Mouse (Mus musculus): Measurements from ENCODE around the gene Ptk7. TPM values are rescaled to one million over a fixed set of nuclear protein-coding genes. Genes with fewer than 3 reads are reported as not detected.

The Ptk7 gene
- polyA plus RNA-seq, 1 experiment, result 5.5 TPM

DNA sequence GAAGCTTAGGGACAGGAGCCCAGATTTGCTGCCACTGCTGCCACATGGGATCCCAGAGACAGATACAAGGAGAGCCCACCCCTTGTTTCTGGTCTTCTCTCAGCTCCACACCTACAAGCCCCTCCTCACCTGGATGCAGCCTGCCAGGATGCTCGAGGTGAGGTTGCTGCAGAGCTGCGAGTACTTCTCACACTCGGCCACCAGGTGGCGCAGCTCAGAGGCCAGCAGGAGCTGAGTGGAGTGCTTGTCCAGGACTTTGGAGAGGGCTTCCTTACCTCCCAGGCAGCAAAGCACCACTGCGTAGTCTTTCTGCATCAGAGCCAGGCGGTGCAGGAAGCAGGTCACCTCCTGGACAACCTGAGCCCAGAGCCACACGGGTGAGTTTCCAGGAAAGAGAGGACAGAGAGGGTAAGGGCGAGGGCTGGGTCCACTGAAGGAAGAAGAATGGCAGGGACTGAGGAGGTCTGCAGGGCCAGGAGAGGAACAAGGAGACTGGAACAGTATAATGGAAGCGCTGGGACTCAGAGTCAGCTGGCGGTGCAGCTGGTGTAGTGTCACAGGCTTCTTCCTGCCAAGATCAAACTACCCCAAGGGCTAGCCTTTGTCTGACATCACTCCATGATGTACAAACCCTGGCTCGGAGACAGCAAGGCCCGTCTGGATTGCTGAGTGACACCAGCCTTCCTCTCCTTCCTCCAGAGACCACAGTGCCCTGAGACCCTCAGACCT lies 103.6 kb downstream of the Ptk7 start:
- 17% methylated on average over 12 of the region's 12 CpGs for WGBS
- no peaks in the 10 kb centered on the region for H3K4me1 ChIP-seq (ENCODE audit: control insufficient read depth, insufficient read depth, low read length)
- H3K27ac ChIP-seq (ENCODE audit: insufficient read depth, low read length), result no peak overlapping the region
- no peak for TF ChIP-seq POLR2A (IDR thresholded peaks at IDR 0.05; ENCODE audit: borderline replicate concordance, insufficient read depth, low read length)
- TF ChIP-seq CTCF (IDR thresholded peaks at IDR 0.05; ENCODE audit: borderline replicate concordance, insufficient read depth, low read depth, low read length), result peak; percentile 95
- no peaks in the 10 kb centered on the region for H3K27me3 ChIP-seq (ENCODE audit: control insufficient read depth, insufficient read depth, low read length)
- peak; percentile 72 to 77 for DNase-seq
- no peak overlapping the region for H3K4me3 ChIP-seq (replicated peaks; ENCODE audit: insufficient read depth, low read depth, low read length)

DNA sequence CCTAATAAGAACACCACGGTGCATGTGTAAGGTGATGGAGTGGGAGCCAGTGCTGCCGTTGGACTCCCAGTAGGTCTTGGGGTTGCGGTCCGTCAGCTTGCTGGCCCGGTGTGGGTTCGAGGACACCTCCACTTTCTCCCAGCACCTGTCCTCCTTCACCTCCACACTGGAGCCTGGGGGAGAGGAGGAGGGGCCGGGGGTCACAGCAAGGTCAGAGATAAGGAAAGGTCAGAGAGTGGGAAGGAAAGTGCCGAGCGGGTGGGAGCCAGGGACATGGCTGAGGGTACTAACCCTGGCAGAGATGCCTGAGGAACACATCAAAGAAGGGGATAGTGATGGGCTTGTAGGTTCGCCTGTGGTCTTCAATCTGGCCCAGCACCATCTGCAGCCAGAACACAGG lies 104.2 kb downstream of the Ptk7 start:
- no peak for DNase-seq
- 88% methylated on average over 10 of the region's 10 CpGs for WGBS
- no peaks in the 10 kb centered on the region for H3K4me1 ChIP-seq (ENCODE audit: control insufficient read depth, insufficient read depth, low read length)
- H3K4me3 ChIP-seq (replicated peaks; ENCODE audit: insufficient read depth, low read depth, low read length), result no peak overlapping the region
- H3K27me3 ChIP-seq (ENCODE audit: control insufficient read depth, insufficient read depth, low read length), result no peaks in the 10 kb centered on the region
- no peak overlapping the region for H3K27ac ChIP-seq (ENCODE audit: insufficient read depth, low read length)
- TF ChIP-seq POLR2A (IDR thresholded peaks at IDR 0.05; ENCODE audit: borderline replicate concordance, insufficient read depth, low read length) (no peak), CTCF (IDR thresholded peaks at IDR 0.05; ENCODE audit: borderline replicate concordance, insufficient read depth, low read depth, low read length) (no peak)

DNA sequence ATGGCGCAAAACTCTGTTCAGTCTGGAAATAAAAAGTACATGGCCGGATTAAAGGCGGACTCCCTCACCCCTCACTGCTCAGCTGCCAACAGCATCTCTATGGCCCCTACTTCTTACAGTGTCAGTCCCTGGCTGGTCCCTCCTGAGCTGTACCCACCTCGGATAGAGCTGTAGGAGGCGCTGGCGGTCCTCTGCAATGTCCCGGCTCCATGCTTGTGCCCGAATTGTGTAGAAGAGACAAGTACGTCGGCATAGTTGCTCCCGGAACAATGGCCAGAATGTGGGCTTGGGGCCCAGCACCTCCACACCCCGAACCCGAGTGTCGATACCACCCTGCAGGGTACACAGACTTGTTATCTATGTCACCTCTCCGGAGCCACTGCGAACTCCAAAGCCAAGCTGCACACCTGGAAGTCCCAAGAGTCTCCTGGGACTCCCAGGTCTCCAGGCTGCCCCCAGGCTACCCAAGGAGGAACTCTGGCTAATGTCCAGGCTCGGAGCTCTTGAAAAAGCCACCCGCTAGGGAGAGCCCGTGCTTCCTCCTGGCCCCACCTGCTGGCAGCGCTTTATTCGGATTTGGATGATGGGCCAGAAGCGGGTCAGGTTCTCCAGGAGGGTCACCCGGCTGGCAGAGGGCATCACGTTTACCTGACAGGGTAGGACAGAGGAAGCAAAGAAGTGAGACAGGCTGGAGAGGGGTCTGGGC lies 107.2 kb downstream of the Ptk7 start:
- 32% methylated on average over 24 of the region's 24 CpGs for WGBS
- no peak for DNase-seq
- Histone ChIP-seq H3K27me3 (ENCODE audit: control insufficient read depth, insufficient read depth, low read length) (no peaks in the 10 kb centered on the region), H3K4me1 (ENCODE audit: control insufficient read depth, insufficient read depth, low read length) (no peaks in the 10 kb centered on the region), H3K27ac (ENCODE audit: insufficient read depth, low read length) (no peak overlapping the region), H3K4me3 (replicated peaks; ENCODE audit: insufficient read depth, low read depth, low read length) (no peak overlapping the region)
- TF ChIP-seq POLR2A (IDR thresholded peaks at IDR 0.05; ENCODE audit: borderline replicate concordance, insufficient read depth, low read length) (no peak), CTCF (IDR thresholded peaks at IDR 0.05; ENCODE audit: borderline replicate concordance, insufficient read depth, low read depth, low read length) (peak; percentile 27; the same call in 1 of the 2 replicates)

DNA sequence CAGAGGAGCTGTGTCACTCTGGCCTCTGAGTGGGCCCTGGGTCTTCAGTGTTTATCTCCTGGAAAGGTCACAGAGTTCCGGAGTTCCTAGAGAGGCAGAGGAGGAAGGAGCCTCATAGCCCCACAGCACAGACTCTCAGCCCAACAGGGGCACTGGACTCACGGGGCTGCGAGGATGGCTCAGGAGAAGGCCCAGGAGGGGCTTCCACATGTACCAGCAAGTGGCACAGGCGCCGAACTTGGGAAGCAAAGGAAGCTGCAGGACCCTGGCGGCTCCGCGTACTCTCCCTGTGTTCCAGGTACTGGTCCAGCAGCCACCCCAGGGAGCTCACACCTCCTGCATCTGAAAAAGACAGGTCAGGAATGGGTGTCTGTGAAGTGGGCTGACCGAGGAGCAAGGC lies 108.1 kb downstream of the Ptk7 start:
- DNase-seq, result no peak

DNA sequence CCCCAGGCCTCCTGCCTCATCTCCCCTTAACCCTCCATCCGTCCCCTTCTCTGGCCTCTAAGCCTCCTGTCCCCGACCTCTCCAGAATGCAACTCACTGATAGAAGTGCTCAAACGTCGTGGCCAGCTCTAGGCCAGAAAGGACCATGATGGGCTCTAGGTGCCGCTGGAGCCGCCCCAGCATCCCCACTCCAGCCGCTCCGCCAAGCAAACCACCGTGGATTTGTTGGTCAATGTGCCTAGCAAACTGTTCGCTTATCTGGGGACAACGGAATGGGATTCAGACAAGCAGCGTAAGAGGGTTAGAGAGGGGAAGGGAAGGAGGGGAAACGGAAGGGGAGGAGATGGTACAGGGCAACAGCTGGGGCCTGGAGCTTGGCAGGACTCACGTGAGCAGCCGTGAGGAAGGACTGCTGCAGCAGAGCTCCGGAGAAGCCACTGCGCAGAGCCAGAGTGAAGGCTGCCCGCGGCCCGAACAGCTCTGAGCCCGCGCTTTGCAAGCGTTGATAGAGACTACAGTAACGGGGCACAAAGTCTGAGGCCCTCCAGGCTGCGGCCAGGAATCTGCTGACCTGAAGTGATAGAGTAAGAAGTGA lies 108.8 kb downstream of the Ptk7 start:
- no peak for DNase-seq
- 51% methylated on average over 25 of the region's 25 CpGs for WGBS

More for the DNA sequence above, 108.1 kb downstream of the Ptk7 start:
- no peak overlapping the region for H3K27ac ChIP-seq (ENCODE audit: insufficient read depth, low read length)
- H3K4me1 ChIP-seq (ENCODE audit: control insufficient read depth, insufficient read depth, low read length), result no peaks in the 10 kb centered on the region
- no peaks in the 10 kb centered on the region for H3K27me3 ChIP-seq (ENCODE audit: control insufficient read depth, insufficient read depth, low read length)
- TF ChIP-seq POLR2A (IDR thresholded peaks at IDR 0.05; ENCODE audit: borderline replicate concordance, insufficient read depth, low read length), result no peak
- TF ChIP-seq CTCF (IDR thresholded peaks at IDR 0.05; ENCODE audit: borderline replicate concordance, insufficient read depth, low read depth, low read length), result no peak
- H3K4me3 ChIP-seq (replicated peaks; ENCODE audit: insufficient read depth, low read depth, low read length), result no peak overlapping the region
- 79% methylated on average over 9 of the region's 9 CpGs for WGBS

DNA sequence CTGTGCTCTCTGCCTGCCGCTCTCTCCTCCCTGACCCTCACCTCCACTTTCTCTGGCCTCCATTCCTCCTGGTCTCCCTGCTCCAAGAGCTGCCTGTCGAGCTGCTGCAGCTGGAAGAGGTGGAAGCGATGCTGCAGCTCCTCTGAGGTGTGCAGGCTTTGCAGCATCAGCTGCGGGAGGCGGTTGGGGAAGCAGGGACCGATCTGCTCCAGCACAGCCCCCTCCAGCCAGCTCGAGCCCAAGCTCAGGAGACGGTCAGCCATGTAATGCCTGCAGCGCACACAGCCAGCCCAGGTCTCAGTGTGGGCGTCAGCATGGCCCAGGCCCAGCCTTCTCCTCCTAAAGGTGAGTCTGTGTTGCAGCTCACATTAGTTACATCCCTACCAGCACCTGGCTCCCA lies 109.3 kb downstream of the Ptk7 start:
- H3K27ac ChIP-seq (ENCODE audit: insufficient read depth, low read length), result no peak overlapping the region
- H3K4me3 ChIP-seq (replicated peaks; ENCODE audit: insufficient read depth, low read depth, low read length), result no peak overlapping the region
- 66% methylated on average over 10 of the region's 10 CpGs for WGBS
- TF ChIP-seq POLR2A (IDR thresholded peaks at IDR 0.05; ENCODE audit: borderline replicate concordance, insufficient read depth, low read length) (no peak), CTCF (IDR thresholded peaks at IDR 0.05; ENCODE audit: borderline replicate concordance, insufficient read depth, low read depth, low read length) (no peak)
- H3K4me1 ChIP-seq (ENCODE audit: control insufficient read depth, insufficient read depth, low read length), result no peaks in the 10 kb centered on the region
- H3K27me3 ChIP-seq (ENCODE audit: control insufficient read depth, insufficient read depth, low read length), result no peaks in the 10 kb centered on the region
- no peak for DNase-seq

More for the DNA sequence above, 108.8 kb downstream of the Ptk7 start:
- Histone ChIP-seq H3K27ac (ENCODE audit: insufficient read depth, low read length) (no peak overlapping the region), H3K27me3 (ENCODE audit: control insufficient read depth, insufficient read depth, low read length) (no peaks in the 10 kb centered on the region), H3K4me3 (replicated peaks; ENCODE audit: insufficient read depth, low read depth, low read length) (no peak overlapping the region), H3K4me1 (ENCODE audit: control insufficient read depth, insufficient read depth, low read length) (no peaks in the 10 kb centered on the region)
- TF ChIP-seq CTCF (IDR thresholded peaks at IDR 0.05; ENCODE audit: borderline replicate concordance, insufficient read depth, low read depth, low read length) (no peak), POLR2A (IDR thresholded peaks at IDR 0.05; ENCODE audit: borderline replicate concordance, insufficient read depth, low read length) (no peak)

Other genes starting within 250 kb of the Ptk7 start
- gene Zfp318, start 245.8 kb downstream of the Ptk7 start, polyA plus RNA-seq (2012; rRNA removed), result 27.4 and 27.8 TPM in 2 replicates
- gene Crip3, start 200.6 kb downstream of the Ptk7 start, polyA plus RNA-seq (2012; rRNA removed), result 3.7 and 4.6 TPM in 2 replicates
- gene Slc22a7, start 191.0 kb downstream of the Ptk7 start, polyA plus RNA-seq (2012; rRNA removed), result 0.71 and 0.72 TPM in 2 replicates
- 46.7 and 47.4 TPM in 2 replicates for gene Ttbk1, start 141.8 kb downstream of the Ptk7 start, polyA plus RNA-seq (2012; rRNA removed)
- 5.3 and 5.6 TPM in 2 replicates for gene Dnph1, start 132.8 kb downstream of the Ptk7 start, polyA plus RNA-seq (2012; rRNA removed)
- gene Cul9, start 83.1 kb downstream of the Ptk7 start, polyA plus RNA-seq (2012; rRNA removed), result 56.2 and 58.4 TPM in 2 replicates
- 53.0 and 59.2 TPM in 2 replicates for gene Srf, start 73.3 kb downstream of the Ptk7 start, polyA plus RNA-seq (2012; rRNA removed)
- 28.1 and 29.8 TPM in 2 replicates for gene Klc4, start 16.5 kb upstream of the Ptk7 start, polyA plus RNA-seq (2012; rRNA removed)
- 67.5 and 68.2 TPM in 2 replicates for gene Mrpl2, start 16.7 kb upstream of the Ptk7 start, polyA plus RNA-seq (2012; rRNA removed)
- gene Cul7, start 20.8 kb upstream of the Ptk7 start, polyA plus RNA-seq (2012; rRNA removed), result 43.3 and 44.5 TPM in 2 replicates
- gene Rrp36, start 44.8 kb upstream of the Ptk7 start, polyA plus RNA-seq (2012; rRNA removed), result 32.3 and 33.0 TPM in 2 replicates
- gene Mea1, start 49.3 kb upstream of the Ptk7 start, polyA plus RNA-seq (2012; rRNA removed), result 136 and 147 TPM in 2 replicates
- gene Klhdc3, start 51.4 kb upstream of the Ptk7 start, polyA plus RNA-seq (2012; rRNA removed), result 237 and 240 TPM in 2 replicates
- 137 and 139 TPM in 2 replicates for gene Ppp2r5d, start 75.6 kb upstream of the Ptk7 start, polyA plus RNA-seq (2012; rRNA removed)
- 46.5 and 52.4 TPM in 2 replicates for gene Pex6, start 82.0 kb upstream of the Ptk7 start, polyA plus RNA-seq (2012; rRNA removed)
- 12.0 and 18.1 TPM in 2 replicates for gene Gnmt, start 99.7 kb upstream of the Ptk7 start, polyA plus RNA-seq (2012; rRNA removed)
- 68.6 and 76.6 TPM in 2 replicates for gene Cnpy3, start 122.7 kb upstream of the Ptk7 start, polyA plus RNA-seq (2012; rRNA removed)
- 0.19 and 0.23 TPM in 2 replicates for gene Ptcra, start 134.2 kb upstream of the Ptk7 start, polyA plus RNA-seq (2012; rRNA removed)
- 22.0 and 22.1 TPM in 2 replicates for gene 2310039H08Rik, start 143.1 kb upstream of the Ptk7 start, polyA plus RNA-seq (2012; rRNA removed)
- gene Rpl7l1, start 153.2 kb upstream of the Ptk7 start, polyA plus RNA-seq (2012; rRNA removed), result 60.2 and 61.6 TPM in 2 replicates
- 35.9 and 36.8 TPM in 2 replicates for gene Bicral, start 229.0 kb upstream of the Ptk7 start, polyA plus RNA-seq (2012; rRNA removed)